Mouse (Mus musculus) embryonic facial prominence, embryonic 14.5 days (tissue): ENCODE measurements at regions not wholly inside any gene's neighbourhood (a gene's known extent, or its start where the extent isn't known, plus 50 kb on each side); places are given as distances from the start of the nearest gene placed in this dataset.

Experiments
- ATAC-seq: fragments of 200-750 bp; cut with Nextera tagmentation; 2 replicates; pipeline ENCODE4 v1.8.0; 2017; ENCODE audit warnings: low read depth, moderate number of reproducible peaks, moderate TSS enrichment
- DNase-seq: peaks from one replicate; pipeline ENCODE4 v3.0.0-alpha.2; 2015; ENCODE audit warnings: low spot score
- H3K27ac ChIP-seq: fragments of 300-500 bp; sonication (generic); replicated peaks from 2 replicates; pipeline ENCODE4 v1.5.1; 2014; ENCODE audit warnings: low read depth, mild to moderate bottlenecking, low read length, moderate library complexity
- H3K27me3 ChIP-seq: fragments of 300-500 bp; sonication (generic); replicated peaks from 2 replicates; pipeline ENCODE4 v1.6.1; 2014; ENCODE audit warnings: low read length; ENCODE audit not compliant: control insufficient read depth, insufficient read depth
- H3K36me3 ChIP-seq: fragments of 300-500 bp; sonication (generic); 2 replicates; pipeline ENCODE4 v1.6.1; 2014; ENCODE audit warnings: low read length, mixed read lengths; ENCODE audit not compliant: control insufficient read depth, insufficient read depth
- H3K4me1 ChIP-seq: fragments of 300-500 bp; sonication (generic); 2 replicates; pipeline ENCODE4 v1.6.1; 2014; ENCODE audit warnings: antibody characterized with exemption, low read length; ENCODE audit not compliant: control insufficient read depth, insufficient read depth
- H3K4me2 ChIP-seq: fragments of 300-500 bp; sonication (generic); 2 replicates; pipeline ENCODE4 v1.6.1; 2014; ENCODE audit warnings: low read depth, mild to moderate bottlenecking, low read length, moderate library complexity, mixed read lengths
- H3K4me3 ChIP-seq: fragments of 300-500 bp; sonication (generic); 2 replicates; pipeline ENCODE4 v1.5.1; 2014; ENCODE audit warnings: low read depth, mild to moderate bottlenecking, low read length
- H3K9ac ChIP-seq: fragments of 300-500 bp; sonication (generic); 2 replicates; pipeline ENCODE4 v1.6.1; 2014; ENCODE audit warnings: low read depth, mild to moderate bottlenecking, low read length, moderate library complexity, mixed read lengths
- H3K9me3 ChIP-seq: fragments of 300-500 bp; sonication (generic); 2 replicates; pipeline ENCODE4 v1.6.1; 2016; ENCODE audit warnings: low read length; ENCODE audit not compliant: control insufficient read depth
- WGBS: fragments of 180-500 bp; shearing (Covaris S2); extraction: QIAGEN DNeasy Blood & Tissue Kit; methylation state at CpG from one replicate; pipeline ENCODE4 v1.1.7; 2014; 5-methylcytosine and 5-hydroxymethylcytosine counted together

GRCm38 (mm10) chr15:86899961-86900360 is 644.1 kb upstream of the Fam19a5 start:
- Histone ChIP-seq H3K27ac (no peak overlapping the region), H3K36me3 (no peaks in the 10 kb centered on the region), H3K9me3 (no peaks in the 10 kb centered on the region), H3K27me3 (no peaks in the 10 kb centered on the region), H3K4me1 (no peaks in the 10 kb centered on the region), H3K4me3 (no peak overlapping the region), H3K9ac (no peak overlapping the region), H3K4me2 (no peak overlapping the region)
- ATAC-seq, result no peak
- 73% methylated on average over 1 of the region's 1 CpGs for WGBS
- no peak for DNase-seq

GRCm38 (mm10) chr15:86903006-86903405 is 641.1 kb upstream of the Fam19a5 start:
- H3K9me3 ChIP-seq, result no peaks in the 10 kb centered on the region
- WGBS, result 39% methylated on average over 3 of the region's 3 CpGs
- no peak overlapping the region for H3K27ac ChIP-seq
- H3K27me3 ChIP-seq, result no peaks in the 10 kb centered on the region
- no peak overlapping the region for H3K9ac ChIP-seq
- no peak overlapping the region for H3K4me2 ChIP-seq
- ATAC-seq (no peak), DNase-seq (no peak)
- H3K4me1 ChIP-seq, result no peaks in the 10 kb centered on the region
- no peak overlapping the region for H3K4me3 ChIP-seq
- H3K36me3 ChIP-seq, result no peaks in the 10 kb centered on the region

GRCm38 (mm10) chr15:86913276-86913675 is 630.8 kb upstream of the Fam19a5 start:
- H3K27ac ChIP-seq, result no peak overlapping the region
- no peaks in the 10 kb centered on the region for H3K4me1 ChIP-seq
- H3K4me2 ChIP-seq, result no peak overlapping the region
- no peaks in the 10 kb centered on the region for H3K9me3 ChIP-seq
- ATAC-seq (no peak), DNase-seq (no peak)
- no peaks in the 10 kb centered on the region for H3K27me3 ChIP-seq
- H3K9ac ChIP-seq, result no peak overlapping the region
- 79% methylated on average over 3 of the region's 3 CpGs for WGBS
- no peak overlapping the region for H3K4me3 ChIP-seq
- H3K36me3 ChIP-seq, result no peaks in the 10 kb centered on the region

- Histone ChIP-seq H3K9me3 (no peaks in the 10 kb centered on the region), H3K36me3 (no peaks in the 10 kb centered on the region), H3K4me3 (no peak overlapping the region), H3K27ac (no peak overlapping the region), H3K4me2 (no peak overlapping the region), H3K4me1 (no peaks in the 10 kb centered on the region), H3K9ac (no peak overlapping the region), H3K27me3 (no peaks in the 10 kb centered on the region)
- no peak for ATAC-seq
- no peak for DNase-seq
- 87% methylated on average over 8 of the region's 8 CpGs for WGBS
These were observed 626.2 kb upstream of the Fam19a5 start for GRCm38 (mm10) chr15:86917891-86918290.

GRCm38 (mm10) chr15:86919704-86920103 is 624.4 kb upstream of the Fam19a5 start:
- ATAC-seq (no peak), DNase-seq (no peak)
- H3K4me1 ChIP-seq, result no peaks in the 10 kb centered on the region
- no peaks in the 10 kb centered on the region for H3K27me3 ChIP-seq
- H3K36me3 ChIP-seq, result no peaks in the 10 kb centered on the region
- H3K4me2 ChIP-seq, result no peak overlapping the region
- no peak overlapping the region for H3K9ac ChIP-seq
- no peaks in the 10 kb centered on the region for H3K9me3 ChIP-seq
- H3K4me3 ChIP-seq, result no peak overlapping the region
- no peak overlapping the region for H3K27ac ChIP-seq
- 29% methylated on average over 8 of the region's 8 CpGs for WGBS

- Histone ChIP-seq H3K4me3 (no peak overlapping the region), H3K27me3 (no peaks in the 10 kb centered on the region), H3K36me3 (no peaks in the 10 kb centered on the region), H3K27ac (no peak overlapping the region), H3K4me1 (no peaks in the 10 kb centered on the region), H3K4me2 (no peak overlapping the region), H3K9ac (no peak overlapping the region), H3K9me3 (no peaks in the 10 kb centered on the region)
- ATAC-seq (no peak), DNase-seq (no peak)
- 16% methylated on average over 7 of the region's 7 CpGs for WGBS
These were observed 623.9 kb upstream of the Fam19a5 start for GRCm38 (mm10) chr15:86920185-86920584.

- Histone ChIP-seq H3K9me3 (no peaks in the 10 kb centered on the region), H3K27me3 (no peaks in the 10 kb centered on the region), H3K4me3 (no peak overlapping the region), H3K36me3 (no peaks in the 10 kb centered on the region), H3K4me2 (no peak overlapping the region), H3K9ac (no peak overlapping the region), H3K4me1 (0 out of 2 replicates have a peak, but pooled peaks cover 3% of the 10 kb centered on the region), H3K27ac (no peak overlapping the region)
- ATAC-seq (peak; percentile 47), DNase-seq (peak; percentile 23)
- 12% methylated on average over 8 of the region's 8 CpGs for WGBS
These were observed 622.7 kb upstream of the Fam19a5 start for GRCm38 (mm10) chr15:86921401-86921800.

GRCm38 (mm10) chr15:86925081-86925749 is 618.9 kb upstream of the Fam19a5 start:
- H3K4me3 ChIP-seq, result no peak overlapping the region
- no peak overlapping the region for H3K4me2 ChIP-seq
- H3K9ac ChIP-seq, result no peak overlapping the region
- H3K4me1 ChIP-seq, result 0 out of 2 replicates have a peak, but pooled peaks cover 3% of the 10 kb centered on the region
- 12% methylated on average over 17 of the region's 17 CpGs for WGBS
- no peak; the same call in 1 of the 2 replicates for ATAC-seq
- H3K27me3 ChIP-seq, result no peaks in the 10 kb centered on the region
- no peak overlapping the region for H3K27ac ChIP-seq
- no peaks in the 10 kb centered on the region for H3K9me3 ChIP-seq
- H3K36me3 ChIP-seq, result no peaks in the 10 kb centered on the region
- peak; percentile 42 for DNase-seq

- no peak overlapping the region for H3K9ac ChIP-seq
- H3K4me1 ChIP-seq, result no peaks in the 10 kb centered on the region
- H3K27me3 ChIP-seq, result no peaks in the 10 kb centered on the region
- ATAC-seq (no peak), DNase-seq (peak; percentile 62)
- H3K4me3 ChIP-seq, result no peak overlapping the region
- H3K9me3 ChIP-seq, result no peaks in the 10 kb centered on the region
- H3K27ac ChIP-seq, result no peak overlapping the region
- WGBS, result 53% methylated on average over 15 of the region's 15 CpGs
- no peak overlapping the region for H3K4me2 ChIP-seq
- no peaks in the 10 kb centered on the region for H3K36me3 ChIP-seq
These were observed 611.6 kb upstream of the Fam19a5 start for GRCm38 (mm10) chr15:86932345-86933075.
